Mouse (Mus musculus) heart, adult 2 months (tissue): ENCODE data around the gene Elavl1.

Source experiments
- CTCF ChIP-seq: fragments of 200-600 bp; IDR thresholded peaks from 2 replicates; pipeline ENCODE4 v1.8.1; 2022; ENCODE audit warnings: antibody characterized with exemption, mild to moderate bottlenecking, moderate library complexity
- POLR2A ChIP-seq: fragments of 200-500 bp; IDR thresholded peaks from 2 replicates; pipeline ENCODE4 v1.6.1; 2011; ENCODE audit warnings: mild to moderate bottlenecking, low read depth, low read length, control low read depth; ENCODE audit not compliant: insufficient read depth

GRCm38 (mm10) chr8:4320404-4320803 lies 4.8 kb downstream of the Elavl1 start:
- no peak for TF ChIP-seq POLR2A
- no peak for TF ChIP-seq CTCF
